Mouse (Mus musculus) liver, adult (tissue): ENCODE results near the gene Dlg4.

ENCODE experiments used
- GATA4 ChIP-seq: IDR thresholded peaks from 2 replicates; pipeline ENCODE4 v1.6.1; 2014; ENCODE audit warnings: mild to moderate bottlenecking, low read length; ENCODE audit not compliant: insufficient replicate concordance

Gene Dlg4

GRCm38 (mm10) chr11:70016669-70017068, at the start of gene Dlg4:
TSS of gene Dlg4 (plus strand) at chr11:70016942.
- no peak for TF ChIP-seq GATA4

DNA sequence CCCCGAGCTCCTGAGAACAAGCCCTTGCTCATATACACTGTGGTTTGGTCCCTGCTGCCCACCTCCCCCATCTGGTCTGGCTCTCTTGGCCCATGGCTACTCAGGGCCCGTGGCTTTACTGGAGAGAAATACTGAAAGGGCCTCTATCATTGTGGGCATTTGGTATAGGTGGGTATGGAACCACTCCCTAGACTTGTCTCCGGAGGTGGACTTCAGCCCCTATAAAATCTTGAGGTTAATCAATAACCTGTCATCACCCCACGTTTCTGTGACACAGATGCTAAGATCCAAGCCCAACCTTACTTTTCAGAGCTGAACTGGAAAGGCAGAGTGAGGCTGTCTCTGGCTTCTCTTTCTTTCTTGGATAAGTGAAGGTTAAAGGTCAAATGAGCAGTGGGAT, 47.9 kb upstream of the Dlg4 start:
- no peak for TF ChIP-seq GATA4

DNA sequence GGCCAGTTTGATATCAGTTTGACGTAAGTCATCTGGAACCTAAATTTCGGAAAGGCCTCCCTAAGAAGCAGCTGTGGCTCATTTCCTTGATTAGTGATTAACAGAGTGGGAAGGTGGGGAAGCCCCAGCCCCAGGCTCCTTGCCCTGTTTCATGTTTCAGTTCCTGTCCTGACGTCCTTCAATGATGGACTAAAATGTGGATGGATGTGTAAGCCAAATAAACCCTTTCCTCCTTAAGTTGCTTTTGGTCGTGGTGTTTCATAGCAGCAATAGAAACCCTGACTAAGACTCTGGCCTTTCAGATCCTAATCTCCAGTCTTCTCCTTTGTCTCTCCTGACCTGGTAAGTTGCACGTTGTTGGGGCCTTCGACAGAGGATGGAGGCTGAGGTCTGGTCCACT, 46.5 kb upstream of the Dlg4 start:
- no peak for TF ChIP-seq GATA4

DNA sequence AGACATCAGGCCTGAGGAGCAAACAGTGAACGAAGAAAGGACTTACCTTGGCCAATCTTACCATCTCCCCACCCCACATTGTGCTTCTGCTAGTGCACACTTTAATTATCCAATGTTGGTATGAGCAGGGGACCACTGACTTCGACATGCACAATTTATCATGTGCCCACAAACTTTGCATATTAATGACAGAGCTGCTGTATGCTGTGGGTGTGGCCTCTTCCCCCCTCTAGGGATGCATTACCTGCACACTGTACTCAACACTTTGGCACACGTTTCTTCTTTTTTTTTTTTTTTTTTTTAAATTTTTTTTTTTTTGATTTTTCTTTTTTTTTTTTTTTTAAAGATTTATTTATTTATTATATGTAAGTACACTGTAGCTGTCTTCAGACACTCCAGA, 46.0 kb upstream of the Dlg4 start:
- TF ChIP-seq GATA4 = no peak

DNA sequence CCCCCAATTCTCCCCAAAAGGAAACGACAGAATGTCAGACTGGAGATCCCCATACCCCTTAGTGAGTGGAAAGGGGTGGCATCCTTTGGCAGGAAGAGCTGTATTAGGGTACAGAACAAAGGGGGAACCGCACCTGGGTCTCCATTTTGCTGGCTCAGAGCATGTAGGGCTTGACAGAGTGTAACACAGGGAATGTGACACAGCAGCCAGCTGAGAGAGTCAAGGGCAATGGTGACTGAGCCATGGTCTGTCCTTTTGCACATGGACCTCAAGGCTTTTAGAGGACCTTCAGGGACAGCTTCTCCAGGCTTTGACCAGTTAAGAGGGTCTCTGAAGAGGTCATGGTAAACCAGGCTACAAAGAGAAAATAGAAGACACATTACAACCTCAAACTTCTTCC, 41.8 kb upstream of the Dlg4 start:
- TF ChIP-seq GATA4 = no peak

DNA sequence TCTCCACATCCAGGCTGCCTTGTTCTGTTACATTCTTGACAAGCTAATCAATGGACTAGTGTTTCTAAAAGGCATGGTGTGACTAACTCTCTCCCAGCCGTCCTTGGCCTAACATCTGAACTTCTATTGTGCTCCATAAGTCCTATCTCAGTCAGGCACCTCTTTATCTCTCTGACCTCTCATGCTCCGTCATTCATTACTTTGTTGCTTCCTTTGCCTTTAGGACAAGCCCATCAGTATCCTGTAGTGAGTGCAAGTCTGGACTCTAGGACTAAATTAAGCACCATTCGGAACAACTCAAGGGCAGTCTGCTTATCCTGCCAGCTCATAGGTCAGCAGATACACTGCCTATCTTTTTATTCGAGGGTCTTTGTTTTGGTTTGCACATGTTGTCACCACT, 40.5 kb upstream of the Dlg4 start:
- peak; percentile 99 for TF ChIP-seq GATA4

DNA sequence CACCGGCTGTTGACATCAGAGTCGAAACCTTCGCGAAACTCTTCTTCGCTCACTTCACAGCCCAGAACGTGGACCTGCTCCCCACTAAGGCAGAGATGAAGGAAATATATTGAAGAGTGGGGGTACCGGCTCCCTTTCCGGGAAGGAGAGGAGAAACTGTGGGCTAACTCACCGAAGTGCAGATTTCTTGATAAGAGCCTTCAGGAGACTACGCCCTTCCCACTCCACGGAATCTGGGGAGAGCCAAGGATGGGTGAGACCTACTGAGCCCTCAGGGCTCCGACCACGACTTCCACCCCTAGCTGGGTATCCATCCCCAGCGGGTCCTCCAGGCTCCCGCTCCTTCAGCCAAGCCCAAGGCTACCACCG, 36.9 kb upstream of the Dlg4 start:
- TF ChIP-seq GATA4 = no peak

- peak; percentile 62; the same call in 1 of the 2 replicates for TF ChIP-seq GATA4
These were observed 36.3 kb upstream of the Dlg4 start for GRCm38 (mm10) chr11:69980196-69981140.

- no peak for TF ChIP-seq GATA4
These were observed 35.5 kb upstream of the Dlg4 start, which contains the start of gene Ctdnep1 for GRCm38 (mm10) chr11:69981141-69981762. TSS of gene Ctdnep1 (plus strand) at chr11:69981156.

- no peak for TF ChIP-seq GATA4
These were observed 34.5 kb upstream of the Dlg4 start, which contains the start of gene Elp5 for GRCm38 (mm10) chr11:69982225-69982624. TSS of gene Elp5 (minus strand) at chr11:69982517.

GRCm38 (mm10) chr11:69982877-69983276, 33.9 kb upstream of the Dlg4 start:
- TF ChIP-seq GATA4 = no peak

DNA sequence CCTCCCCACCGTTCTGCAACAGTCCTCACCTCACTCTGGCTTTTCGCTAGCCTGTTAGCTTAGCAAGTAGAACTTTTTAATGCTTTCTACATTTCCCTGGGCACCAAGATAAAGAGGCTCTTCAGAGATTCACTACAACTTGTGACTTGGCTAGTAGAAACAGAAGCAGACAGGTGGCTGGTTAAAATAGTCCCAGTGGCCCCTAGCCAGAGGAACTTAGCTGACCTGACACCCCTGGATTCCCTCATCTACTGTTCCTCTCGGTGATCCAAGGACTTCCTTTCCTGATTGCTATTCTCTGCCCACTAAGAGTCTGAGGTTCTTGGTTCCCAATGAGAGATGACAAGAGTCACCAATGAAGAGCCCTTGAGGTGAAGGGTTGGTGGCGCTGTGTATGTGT, 33.4 kb upstream of the Dlg4 start:
- TF ChIP-seq GATA4 = no peak

- TF ChIP-seq GATA4 = no peak
These were observed 32.3 kb upstream of the Dlg4 start for GRCm38 (mm10) chr11:69984431-69984830.

DNA sequence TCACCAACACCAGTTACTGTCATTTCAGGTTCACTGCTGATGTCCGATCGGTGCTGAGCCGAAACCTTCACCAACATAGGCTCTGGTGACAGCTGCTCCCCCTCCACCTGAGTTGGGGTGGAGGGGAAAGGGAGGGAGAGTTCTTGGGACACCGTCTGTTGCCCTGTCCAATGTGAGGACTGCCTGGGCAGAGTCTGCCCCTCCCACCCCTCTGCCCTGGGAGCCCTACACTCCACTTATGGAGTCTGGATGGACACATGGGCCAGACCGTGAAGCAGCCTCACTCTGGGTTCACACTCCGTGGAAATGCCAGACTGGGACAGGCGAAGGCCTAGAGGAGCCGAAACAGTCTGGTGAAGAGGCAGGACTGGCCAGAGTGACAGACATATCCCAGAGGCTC, 26.8 kb upstream of the Dlg4 start:
- TF ChIP-seq GATA4 = no peak

DNA sequence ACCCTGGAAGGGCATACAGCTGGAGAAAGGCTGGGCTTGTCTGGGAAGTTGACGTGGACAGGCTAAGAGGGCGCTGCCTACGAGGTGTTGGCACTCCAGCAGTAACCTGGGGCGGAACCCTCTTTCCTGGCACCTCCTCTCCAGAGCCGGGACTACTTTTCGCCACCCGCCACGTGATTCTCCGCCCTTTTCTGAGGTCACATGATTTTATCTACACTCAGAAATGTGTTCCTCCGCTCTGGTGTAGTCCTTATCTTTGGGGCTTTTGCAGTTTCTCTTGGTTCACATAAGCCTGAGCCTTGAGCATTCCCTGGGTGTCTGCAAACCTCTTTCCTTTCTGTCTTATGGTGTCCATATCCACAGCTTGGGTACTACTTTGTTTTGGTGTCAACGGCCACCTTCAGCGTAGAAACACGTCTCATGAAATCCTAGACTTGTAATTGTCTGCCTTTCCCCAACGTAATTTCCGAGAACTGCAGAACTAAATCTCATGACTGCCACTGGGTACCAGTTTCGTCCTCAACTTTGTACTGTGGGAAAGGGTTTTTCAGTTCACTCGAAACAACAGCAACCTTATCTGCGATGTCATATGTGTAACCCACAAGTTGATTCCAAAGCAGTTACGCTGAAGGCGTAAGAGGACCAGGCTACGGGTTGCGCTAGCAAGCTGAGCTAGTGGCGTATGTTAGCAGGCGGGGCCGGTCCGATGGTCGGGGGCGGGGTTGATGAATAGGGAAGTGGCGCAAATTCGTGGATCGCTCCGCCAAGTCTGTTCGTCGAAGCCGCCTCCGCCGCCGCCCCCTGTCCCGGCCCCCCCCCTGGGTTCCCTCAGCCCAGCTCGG, 25.7 kb upstream of the Dlg4 start, which contains the start of gene Gabarap:
Gene Gabarap, plus strand, starts transcription at position 294 of the 842 bp plus-strand sequence.
- TF ChIP-seq GATA4 = peak; percentile 80; the same call in 1 of the 2 replicates
